Mouse (Mus musculus) kidney, adult 2 months (tissue): ENCODE measurements around the gene Olfr1133.

Experiments
- CTCF ChIP-seq: fragments of 200-500 bp; conservative IDR thresholded peaks from 2 replicates; pipeline ENCODE4 v1.5.1; 2011; ENCODE audit warnings: low read depth, mild to moderate bottlenecking, control low read depth, low read length, moderate library complexity, mixed read lengths; ENCODE audit not compliant: insufficient read depth, insufficient read length
- POLR2A ChIP-seq: fragments of 200-500 bp; IDR thresholded peaks from one replicate; pipeline ENCODE4 v1.6.1; 2011; ENCODE audit warnings: low read depth, low read length, control low read depth

DNA sequence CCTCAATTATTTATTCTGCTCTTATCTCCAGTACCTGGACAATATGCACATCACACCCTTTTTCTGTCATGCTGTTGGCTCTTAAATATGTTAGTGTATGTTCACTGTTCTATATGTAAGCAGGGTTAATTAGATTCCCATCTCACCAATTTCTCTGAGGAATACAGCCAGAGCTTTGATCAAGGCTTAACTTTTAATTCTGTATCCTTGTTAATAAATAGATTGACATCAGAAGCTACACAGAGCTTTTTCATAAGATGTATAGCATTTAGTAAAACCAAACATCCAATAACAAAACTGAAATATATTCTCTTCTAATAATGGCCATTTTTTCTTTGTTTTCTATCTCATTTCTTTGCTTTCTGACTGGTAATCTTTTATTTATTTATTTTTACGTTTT is 26.4 kb upstream of the Olfr1133 start, which contains the start of gene Olfr1135:
- TF ChIP-seq CTCF (no peak), POLR2A (no peak)
